Mouse (Mus musculus) adrenal gland, adult 8-10 months (tissue): Measurements from ENCODE around the gene Olfr166. TPM values are rescaled to one million over a fixed set of nuclear protein-coding genes. Genes with fewer than 3 reads are reported as not detected.
"Not testable (repeated sequence)": the region's sequence is repeated elsewhere in the genome, so short reads cannot be mapped to it uniquely, and the experiment has no call there.

Experiments
- DNase-seq: peaks from one replicate; pipeline ENCODE4 v3.0.0; 2022
- total RNA-seq, 4 experiments: library from RNA; stranded (reverse); gene quantifications; 2 replicates each; pipeline ENCODE4 v1.2.4; 2022

Olfr166 gene
- total RNA-seq, result not detected

GRCm38 (mm10) chr16:19483394-19483793, at the start of gene Olfr166:
Gene Olfr166 (plus strand): TSS chr16:19483694.
- no peak for DNase-seq

GRCm38 (mm10) chr16:19458741-19459140, 24.8 kb upstream of the Olfr166 start:
- not testable (repeated sequence) for DNase-seq

- DNase-seq, result no peak
Observed at GRCm38 (mm10) chr16:19464365-19464764, 19.1 kb upstream of the Olfr166 start.

DNA sequence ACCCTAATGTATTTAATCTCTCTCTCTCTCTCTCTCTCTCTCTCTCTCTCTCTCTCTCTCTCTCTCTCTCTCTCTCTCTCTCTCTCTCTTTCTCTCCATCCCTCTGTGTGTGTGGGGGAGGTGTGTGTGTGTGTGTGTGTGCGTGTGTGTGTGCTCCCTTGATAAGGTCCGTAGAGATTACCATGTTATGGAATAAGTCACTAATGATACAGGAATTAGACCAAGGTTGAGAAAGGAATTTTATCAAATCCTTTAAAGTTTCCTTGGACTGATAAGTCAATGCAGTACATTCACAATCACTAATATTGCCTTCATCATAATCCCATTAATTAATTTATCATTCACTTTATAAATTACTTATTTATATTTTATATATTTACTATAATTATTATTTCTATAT, 38.7 kb downstream of the Olfr166 start, which contains the start of gene Olfr167:
Gene Olfr167 (minus strand): TSS at position 101 of the 400 bp plus-strand sequence.
- no peak for DNase-seq

- no peak for DNase-seq
Observed at GRCm38 (mm10) chr16:19535455-19535854, 52.0 kb downstream of the Olfr166 start, which contains the start of gene Olfr168. Gene Olfr168 (minus strand): TSS chr16:19535555.

Other genes with a start within 250 kb of the Olfr166 start
- not detected for gene Olfr164, start 169.6 kb upstream of the Olfr166 start, total RNA-seq
- gene Olfr165, start 60.6 kb upstream of the Olfr166 start, total RNA-seq, result not detected
- not detected for gene Olfr167, start 38.6 kb downstream of the Olfr166 start, total RNA-seq
- gene Olfr168, start 51.9 kb downstream of the Olfr166 start, total RNA-seq, result not detected
- gene Olfr169, start 88.1 kb downstream of the Olfr166 start, total RNA-seq, result not detected
- gene Olfr170, start 128.2 kb downstream of the Olfr166 start, total RNA-seq, result not detected
- not detected for gene Olfr171, start 146.2 kb downstream of the Olfr166 start, total RNA-seq
- under 1 TPM in 2 of 4 experiments, not detected in 2; 0.12 to 0.13 TPM for gene Lamp3, start 222.7 kb downstream of the Olfr166 start, total RNA-seq